Mouse (Mus musculus): ENCODE measurements around the gene Usp29.

DNA sequence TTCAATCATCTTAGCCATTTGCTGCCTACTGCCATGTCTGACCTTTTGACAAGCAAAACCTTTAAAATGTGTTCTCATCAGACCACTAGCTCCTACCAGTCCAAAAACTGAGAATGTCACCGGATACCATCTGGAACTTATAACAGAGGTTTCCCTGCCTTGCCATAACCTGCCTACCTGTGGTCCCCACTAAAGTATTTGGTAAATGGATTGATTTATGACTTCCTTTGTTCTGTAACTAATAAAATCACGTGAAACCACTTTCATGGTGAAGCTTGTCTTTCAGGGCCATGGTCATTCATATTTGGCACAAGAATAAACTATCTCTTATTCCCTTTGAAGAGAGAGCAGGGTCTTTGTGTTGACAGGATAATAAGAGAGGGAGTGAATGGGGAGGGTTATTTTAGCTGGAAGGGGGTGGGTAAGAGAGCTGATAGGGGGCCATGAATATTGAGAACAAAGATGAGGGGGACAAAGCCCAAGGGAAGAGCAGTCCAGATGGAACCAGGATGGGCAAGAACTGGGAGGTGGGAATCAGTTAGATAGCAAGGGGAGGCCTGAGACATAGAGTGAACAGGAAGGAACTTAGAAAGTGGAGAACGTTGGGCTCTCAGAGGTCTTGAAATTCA, 107.0 kb downstream of the Usp29 start:
- no peak for TF ChIP-seq GATA1 (IDR thresholded peaks at IDR 0.05; ENCODE audit: low read length)
- no peak for TF ChIP-seq TAL1 (IDR thresholded peaks at IDR 0.05; ENCODE audit: low read length)

Measured in erythroblast, embryonic 14.5 days (primary cell).